Mouse (Mus musculus): Measurements from ENCODE around the gene Frem1.

Frem1 gene

DNA sequence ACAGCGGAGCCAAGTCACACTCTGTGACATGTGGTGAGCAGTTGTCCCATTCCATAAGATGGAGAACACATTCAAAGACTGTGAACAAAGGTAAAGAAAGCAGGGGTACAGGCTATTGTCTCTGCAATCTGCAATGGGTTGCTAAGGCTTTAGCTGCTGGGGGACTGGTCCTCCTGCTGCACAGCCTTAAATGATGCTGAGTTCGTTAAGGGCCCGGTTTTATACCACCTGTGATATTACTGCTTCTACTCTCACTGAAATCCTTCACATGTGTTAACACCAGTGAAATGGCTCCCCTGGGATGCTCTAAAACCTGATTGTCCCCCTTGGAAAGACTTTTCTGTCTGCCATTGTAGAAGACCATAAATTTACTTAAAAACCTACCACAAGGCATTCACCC is 6.1 kb downstream of the Frem1 start:
- H3K36me3 ChIP-seq (ENCODE audit: insufficient read depth, low read length): no peaks in the 10 kb centered on the region
- H3K4me3 ChIP-seq (replicated peaks; ENCODE audit: low read length): no peak overlapping the region
- H3K9me3 ChIP-seq (ENCODE audit: low read length): no peaks in the 10 kb centered on the region
- H3K27me3 ChIP-seq (ENCODE audit: insufficient read depth, low read length): peaks cover 25% of the 10 kb centered on the region
- peaks cover 7% of the 10 kb centered on the region; the same call in 1 of the 2 replicates for H3K4me1 ChIP-seq (replicated peaks; ENCODE audit: low read depth, low read length)
- no peak for TF ChIP-seq NANOG (IDR thresholded peaks at IDR 0.05; ENCODE audit: borderline replicate concordance, low read length)
- TF ChIP-seq POU5F1 (IDR thresholded peaks at IDR 0.05; ENCODE audit: borderline replicate concordance, low read length): no peak

DNA sequence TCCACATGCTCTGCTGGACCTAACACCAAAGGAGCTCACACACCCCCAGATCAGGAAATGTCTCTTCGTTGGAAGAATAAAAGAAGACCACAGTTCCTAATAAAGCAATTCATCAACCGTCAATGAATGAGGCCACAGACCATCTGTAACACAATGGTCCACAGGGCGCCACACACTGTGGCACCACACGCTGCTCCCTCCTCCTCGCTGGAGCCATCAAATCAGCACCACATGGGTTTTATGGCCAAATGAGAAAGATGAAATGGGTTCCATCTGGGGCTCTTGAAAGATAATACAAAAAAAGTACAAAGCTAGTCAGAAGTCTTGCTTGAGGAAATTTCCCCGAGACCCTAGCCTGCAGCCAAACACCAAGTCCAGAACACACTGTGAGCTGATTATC is 6.9 kb downstream of the Frem1 start:
- H3K36me3 ChIP-seq (ENCODE audit: insufficient read depth, low read length): no peaks in the 10 kb centered on the region
- no peaks in the 10 kb centered on the region for H3K9me3 ChIP-seq (ENCODE audit: low read length)
- H3K4me3 ChIP-seq (replicated peaks; ENCODE audit: low read length): no peak overlapping the region
- TF ChIP-seq POU5F1 (IDR thresholded peaks at IDR 0.05; ENCODE audit: borderline replicate concordance, low read length) (no peak), CTCF (conservative IDR thresholded peaks at IDR 0.05; ENCODE audit: low read length) (no peak), NANOG (IDR thresholded peaks at IDR 0.05; ENCODE audit: borderline replicate concordance, low read length) (peak; percentile 74)
- H3K27me3 ChIP-seq (ENCODE audit: insufficient read depth, low read length): peaks cover 20% of the 10 kb centered on the region
- 0 out of 2 replicates have a peak, but pooled peaks cover 4% of the 10 kb centered on the region for H3K4me1 ChIP-seq (replicated peaks; ENCODE audit: low read depth, low read length)

DNA sequence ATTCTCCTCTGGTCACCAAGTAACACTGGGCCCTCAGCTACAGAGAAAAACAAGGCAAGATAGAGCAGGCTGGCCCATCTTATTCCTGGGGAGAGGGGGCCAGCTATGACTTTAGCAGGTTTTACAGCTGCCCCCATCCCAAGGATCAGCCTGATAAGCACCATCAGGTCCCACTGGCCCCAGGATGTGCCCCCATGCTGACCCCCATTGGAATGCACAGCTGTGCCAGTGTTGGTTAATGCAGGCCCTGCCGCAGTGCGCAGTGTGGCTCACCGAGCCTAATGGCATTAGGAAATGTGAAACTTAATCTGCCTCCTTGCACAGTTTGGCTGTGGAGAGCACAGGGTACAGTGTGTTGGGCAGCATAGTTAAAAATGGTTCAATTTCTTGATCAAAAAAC is 11.4 kb downstream of the Frem1 start:
- Histone ChIP-seq H3K4me3 (replicated peaks; ENCODE audit: low read length) (no peak overlapping the region), H3K4me1 (replicated peaks; ENCODE audit: low read depth, low read length) (0 out of 2 replicates have a peak, but pooled peaks cover 4% of the 10 kb centered on the region), H3K36me3 (ENCODE audit: insufficient read depth, low read length) (no peaks in the 10 kb centered on the region), H3K27me3 (ENCODE audit: insufficient read depth, low read length) (no peaks in the 10 kb centered on the region), H3K9me3 (ENCODE audit: low read length) (peaks cover 12% of the 10 kb centered on the region)
- TF ChIP-seq CTCF (conservative IDR thresholded peaks at IDR 0.05; ENCODE audit: low read length) (no peak), POU5F1 (IDR thresholded peaks at IDR 0.05; ENCODE audit: borderline replicate concordance, low read length) (no peak), NANOG (IDR thresholded peaks at IDR 0.05; ENCODE audit: borderline replicate concordance, low read length) (no peak)

DNA sequence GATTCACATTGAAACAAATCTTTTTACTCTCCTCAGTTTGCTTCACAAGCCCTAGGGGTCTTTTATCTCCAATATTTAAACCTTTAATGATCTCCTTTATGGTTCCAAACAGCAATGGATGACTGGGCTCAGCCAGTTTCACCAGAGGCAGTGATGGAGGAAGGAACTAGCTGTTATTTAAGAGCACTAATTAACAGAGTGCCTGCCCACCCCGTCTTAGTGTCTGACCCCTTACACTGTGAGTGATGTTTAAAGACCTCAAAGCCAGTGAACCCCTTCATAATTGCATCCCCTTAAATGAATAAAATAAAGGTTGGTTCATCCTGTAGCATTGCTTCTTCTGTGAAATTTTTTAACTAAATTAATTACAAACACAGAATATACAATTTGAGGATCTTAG is 19.4 kb downstream of the Frem1 start:
- Histone ChIP-seq H3K36me3 (ENCODE audit: insufficient read depth, low read length) (no peaks in the 10 kb centered on the region), H3K4me3 (replicated peaks; ENCODE audit: low read length) (no peak overlapping the region), H3K9me3 (ENCODE audit: low read length) (peaks cover 12% of the 10 kb centered on the region), H3K27me3 (ENCODE audit: insufficient read depth, low read length) (no peaks in the 10 kb centered on the region), H3K4me1 (replicated peaks; ENCODE audit: low read depth, low read length) (no peaks in the 10 kb centered on the region)
- TF ChIP-seq POU5F1 (IDR thresholded peaks at IDR 0.05; ENCODE audit: borderline replicate concordance, low read length): no peak
- no peak for TF ChIP-seq CTCF (conservative IDR thresholded peaks at IDR 0.05; ENCODE audit: low read length)
- no peak for TF ChIP-seq NANOG (IDR thresholded peaks at IDR 0.05; ENCODE audit: borderline replicate concordance, low read length)

DNA sequence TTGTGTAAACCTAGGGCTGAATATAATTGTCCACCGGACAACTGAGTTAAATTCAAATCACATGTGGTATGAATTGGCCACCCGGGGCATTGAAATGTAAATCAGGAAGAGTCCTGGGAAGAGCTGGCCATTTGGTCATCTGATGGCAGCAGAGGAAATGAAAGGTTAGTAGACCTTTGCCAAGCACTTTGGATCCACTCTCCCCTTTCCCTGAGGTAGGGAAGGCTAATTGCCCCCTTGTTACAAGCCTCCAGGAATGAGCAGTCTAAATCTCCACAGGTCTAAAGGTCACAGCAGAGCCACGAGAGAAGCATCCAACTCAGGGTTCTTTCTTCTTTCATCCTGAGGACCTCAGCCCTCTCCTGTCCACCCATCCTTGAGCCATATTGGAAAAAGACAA is 20.5 kb downstream of the Frem1 start:
- Histone ChIP-seq H3K36me3 (ENCODE audit: insufficient read depth, low read length) (no peaks in the 10 kb centered on the region), H3K4me1 (replicated peaks; ENCODE audit: low read depth, low read length) (no peaks in the 10 kb centered on the region), H3K4me3 (replicated peaks; ENCODE audit: low read length) (no peak overlapping the region), H3K9me3 (ENCODE audit: low read length) (peaks cover 6% of the 10 kb centered on the region), H3K27me3 (ENCODE audit: insufficient read depth, low read length) (no peaks in the 10 kb centered on the region)
- TF ChIP-seq CTCF (conservative IDR thresholded peaks at IDR 0.05; ENCODE audit: low read length) (no peak), POU5F1 (IDR thresholded peaks at IDR 0.05; ENCODE audit: borderline replicate concordance, low read length) (no peak), NANOG (IDR thresholded peaks at IDR 0.05; ENCODE audit: borderline replicate concordance, low read length) (no peak)

DNA sequence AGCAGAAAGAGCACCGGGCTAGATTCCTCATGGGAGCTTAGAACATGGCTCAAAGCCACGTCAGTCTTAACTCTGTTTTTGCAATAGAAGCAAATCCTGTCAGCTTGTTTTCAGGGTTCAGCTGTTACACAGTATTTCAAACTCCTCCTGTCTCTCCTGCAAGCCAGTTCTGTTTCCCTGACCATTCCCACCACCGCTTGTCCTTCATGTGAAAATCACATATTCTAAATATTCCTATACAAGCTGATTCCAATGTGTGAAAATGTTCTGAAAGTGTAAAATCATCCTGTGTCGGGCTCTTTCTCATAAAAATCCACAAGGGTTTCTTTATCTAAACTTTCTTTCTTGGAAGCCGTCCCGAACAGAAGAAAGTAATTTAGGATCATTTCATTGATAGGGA is 22.0 kb downstream of the Frem1 start:
- TF ChIP-seq CTCF (conservative IDR thresholded peaks at IDR 0.05; ENCODE audit: low read length) (no peak), NANOG (IDR thresholded peaks at IDR 0.05; ENCODE audit: borderline replicate concordance, low read length) (no peak), POU5F1 (IDR thresholded peaks at IDR 0.05; ENCODE audit: borderline replicate concordance, low read length) (no peak)
- Histone ChIP-seq H3K9me3 (ENCODE audit: low read length) (no peaks in the 10 kb centered on the region), H3K36me3 (ENCODE audit: insufficient read depth, low read length) (no peaks in the 10 kb centered on the region), H3K4me1 (replicated peaks; ENCODE audit: low read depth, low read length) (no peaks in the 10 kb centered on the region), H3K4me3 (replicated peaks; ENCODE audit: low read length) (no peak overlapping the region), H3K27me3 (ENCODE audit: insufficient read depth, low read length) (no peaks in the 10 kb centered on the region)

DNA sequence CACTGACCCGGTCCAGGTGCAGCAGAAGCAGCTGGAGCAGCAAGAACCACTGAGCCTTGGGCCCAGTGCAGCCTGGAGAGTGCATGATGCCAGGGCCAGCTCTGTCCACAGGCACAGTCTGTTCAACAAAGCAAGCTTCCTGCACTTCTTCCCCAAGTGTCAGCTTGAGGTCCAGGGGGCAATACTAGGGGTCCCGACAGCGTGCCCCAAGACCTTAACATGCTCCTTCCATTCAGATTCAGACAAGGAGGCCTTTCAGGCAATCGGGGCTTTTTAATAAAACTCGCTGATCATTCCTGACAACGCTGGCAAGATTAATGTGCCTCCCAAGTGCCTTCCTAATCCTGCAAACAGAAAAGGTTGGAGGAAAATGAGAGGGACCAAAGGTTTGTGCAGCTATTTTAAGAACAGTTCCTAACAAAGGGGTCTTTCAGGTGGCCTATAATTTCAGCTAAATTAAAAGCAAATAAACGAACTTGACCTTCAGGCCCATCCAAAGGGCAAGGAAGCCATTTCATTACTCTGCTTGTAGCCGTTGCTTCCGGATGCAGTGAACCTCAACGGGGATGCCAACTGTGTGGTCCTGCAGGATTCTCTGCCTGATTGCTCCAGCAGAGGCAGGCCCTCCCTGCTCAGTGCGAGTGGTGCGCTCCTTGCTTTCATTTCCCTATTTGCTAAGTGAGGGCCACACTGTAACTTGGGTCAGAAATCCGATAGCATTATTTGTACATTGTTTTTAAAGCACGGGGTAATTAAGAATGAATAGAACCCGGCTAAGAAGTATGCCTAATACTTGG is 31.2 kb downstream of the Frem1 start:
- TF ChIP-seq POU5F1 (IDR thresholded peaks at IDR 0.05; ENCODE audit: borderline replicate concordance, low read length) (no peak), CTCF (conservative IDR thresholded peaks at IDR 0.05; ENCODE audit: low read length) (no peak), NANOG (IDR thresholded peaks at IDR 0.05; ENCODE audit: borderline replicate concordance, low read length) (no peak)
- H3K27me3 ChIP-seq (ENCODE audit: insufficient read depth, low read length): no peaks in the 10 kb centered on the region
- H3K4me3 ChIP-seq (replicated peaks; ENCODE audit: low read length): no peak overlapping the region
- no peaks in the 10 kb centered on the region for H3K4me1 ChIP-seq (replicated peaks; ENCODE audit: low read depth, low read length)
- no peaks in the 10 kb centered on the region for H3K36me3 ChIP-seq (ENCODE audit: insufficient read depth, low read length)
- no peaks in the 10 kb centered on the region for H3K9me3 ChIP-seq (ENCODE audit: low read length)

DNA sequence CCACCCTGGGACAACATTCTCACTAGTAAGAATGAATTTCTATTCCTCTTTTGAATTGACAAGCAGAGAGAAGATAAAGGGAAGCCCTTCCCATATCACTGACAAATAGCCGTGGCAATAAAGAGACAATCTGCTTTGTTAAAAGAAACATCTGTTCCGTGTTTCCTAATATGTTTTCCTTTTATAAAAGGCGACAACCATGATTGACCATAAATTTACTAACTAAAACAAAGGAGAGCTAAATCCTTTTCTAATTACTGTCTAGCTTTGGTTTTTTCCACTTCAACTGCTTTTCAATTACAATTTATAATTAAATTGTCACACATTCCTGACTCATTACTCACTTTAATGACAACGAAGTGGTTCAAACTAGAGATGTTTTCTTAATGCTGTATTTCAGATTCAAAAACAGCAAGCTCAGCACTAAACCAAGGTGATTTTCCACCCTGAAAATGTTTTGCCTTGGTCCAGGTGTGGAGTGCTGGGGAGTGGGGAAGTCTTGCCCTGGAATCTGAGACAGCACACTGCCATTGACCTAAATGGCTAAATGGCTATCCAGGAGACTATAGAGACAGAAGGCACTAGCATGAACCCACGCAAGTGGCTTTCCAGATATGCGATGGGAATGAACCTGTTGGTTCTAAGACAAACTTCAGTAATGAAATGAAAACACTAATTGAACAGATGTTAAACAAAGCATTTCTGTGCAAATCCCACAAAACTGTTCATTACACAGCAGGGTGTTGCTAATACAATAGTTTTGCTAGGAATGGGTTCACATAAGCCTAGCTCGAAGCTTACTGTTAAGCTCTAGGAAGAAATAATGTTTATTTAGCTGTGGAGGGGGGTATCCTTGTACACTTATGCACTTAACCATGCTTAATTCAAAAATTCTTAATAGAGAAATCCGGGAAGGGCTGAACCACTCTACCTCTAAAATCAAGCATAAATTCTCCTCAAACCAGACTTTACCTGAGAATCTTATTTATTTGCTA is 33.7 kb downstream of the Frem1 start:
- Histone ChIP-seq H3K9me3 (ENCODE audit: low read length) (no peaks in the 10 kb centered on the region), H3K27me3 (ENCODE audit: insufficient read depth, low read length) (no peaks in the 10 kb centered on the region), H3K4me1 (replicated peaks; ENCODE audit: low read depth, low read length) (no peaks in the 10 kb centered on the region), H3K4me3 (replicated peaks; ENCODE audit: low read length) (no peak overlapping the region), H3K36me3 (ENCODE audit: insufficient read depth, low read length) (no peaks in the 10 kb centered on the region)
- TF ChIP-seq POU5F1 (IDR thresholded peaks at IDR 0.05; ENCODE audit: borderline replicate concordance, low read length): no peak
- no peak for TF ChIP-seq NANOG (IDR thresholded peaks at IDR 0.05; ENCODE audit: borderline replicate concordance, low read length)
- TF ChIP-seq CTCF (conservative IDR thresholded peaks at IDR 0.05; ENCODE audit: low read length): no peak

Data from E14TG2a.4 (cell line).